Mouse (Mus musculus): ENCODE measurements around the gene Ihh.

The Ihh gene

GRCm38 (mm10) chr1:74947986-74948670 lies 3.3 kb downstream of the Ihh start:
- DNase-seq (ENCODE audit: low spot score), result no peak

DNA sequence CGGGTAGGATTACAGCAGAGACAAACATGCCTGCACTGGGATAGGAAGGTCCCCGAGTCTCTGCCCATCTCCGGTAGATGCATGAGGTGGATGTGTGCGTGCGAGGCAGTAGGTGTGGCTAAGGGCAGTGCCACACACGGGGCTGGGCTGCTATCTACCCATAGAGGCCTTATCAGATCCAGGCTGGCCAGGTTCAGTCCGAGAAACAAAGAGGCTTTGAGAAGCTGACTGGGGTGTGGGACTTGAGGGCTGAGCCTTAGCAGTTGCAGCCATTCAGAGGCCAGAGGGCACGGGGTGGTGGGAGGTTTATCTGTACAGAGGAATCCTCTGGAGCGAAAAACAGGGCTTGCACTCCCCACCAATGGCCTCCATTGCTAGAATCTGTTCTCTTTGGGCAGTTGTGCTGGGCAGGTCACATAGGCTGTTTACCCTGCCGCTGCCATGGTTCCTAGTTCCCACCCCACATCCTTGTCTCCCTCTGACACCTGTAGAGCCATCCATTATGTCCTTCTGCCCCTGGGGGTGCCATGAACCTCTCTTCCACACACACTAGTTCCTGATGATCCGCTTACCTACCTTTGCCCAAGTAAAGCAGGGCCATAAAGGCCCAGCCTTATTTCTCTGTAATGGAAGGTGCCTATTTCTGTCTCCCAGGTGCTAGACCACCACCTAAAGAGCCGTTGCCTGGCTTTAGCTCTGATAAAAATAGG lies 9.7 kb downstream of the Ihh start:
- DNase-seq (ENCODE audit: low spot score), result no peak

DNA sequence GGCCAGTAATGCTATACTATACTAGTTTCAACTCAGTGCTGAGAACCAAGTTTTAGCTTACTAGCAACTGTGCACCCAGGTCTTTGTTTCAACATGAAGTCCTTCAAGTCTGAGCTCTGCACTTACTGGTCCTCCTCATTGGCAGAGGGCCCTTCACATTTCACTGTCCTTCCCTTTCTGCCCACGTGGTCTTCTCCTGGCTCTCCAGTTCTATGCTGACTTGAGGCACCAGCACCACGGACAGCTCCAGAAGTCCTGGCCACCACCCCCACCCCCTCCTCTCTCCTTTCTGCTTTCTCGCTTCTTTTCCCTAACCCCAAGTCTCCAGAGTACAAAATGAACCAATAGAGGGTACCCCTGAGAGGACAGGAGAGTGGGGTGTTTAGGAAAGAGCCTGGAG lies 11.7 kb downstream of the Ihh start:
- DNase-seq (ENCODE audit: low spot score), result no peak

DNA sequence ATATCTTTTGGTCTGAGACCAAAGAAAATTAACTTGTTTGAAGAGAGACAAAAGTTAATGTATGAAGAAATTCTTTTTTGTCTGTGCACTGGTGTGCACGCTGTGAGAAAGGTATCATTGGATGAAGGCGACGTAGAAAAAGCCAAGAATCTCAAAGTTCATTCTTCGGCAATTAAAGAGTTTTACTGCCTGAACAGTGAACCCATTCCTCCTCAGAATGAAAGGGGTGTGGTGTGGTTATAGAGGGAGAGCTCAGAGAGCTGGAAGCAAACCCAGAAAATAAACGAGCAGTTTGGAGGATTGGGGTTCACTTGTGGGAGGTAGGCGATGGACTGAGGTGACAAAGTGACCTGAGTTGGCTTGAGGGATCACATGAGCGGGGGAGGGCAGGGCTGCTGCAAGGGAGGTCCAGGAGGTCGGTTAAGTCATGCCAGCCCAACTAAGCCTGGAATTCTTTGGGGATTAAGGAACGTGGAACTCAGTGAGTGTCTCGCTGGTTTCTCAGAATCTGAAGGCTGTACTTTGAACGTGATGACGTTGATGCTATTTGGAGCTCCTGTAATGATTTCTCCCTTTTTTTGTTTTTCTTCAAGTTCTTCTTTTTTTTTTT lies 15.1 kb downstream of the Ihh start:
- no peak for DNase-seq (ENCODE audit: low spot score)

GRCm38 (mm10) chr1:74935402-74935801 lies 16.1 kb downstream of the Ihh start, which contains the start of gene Cfap65:
Gene Cfap65 (minus strand): TSS chr1:74935599.
- no peak for DNase-seq (ENCODE audit: low spot score)

- no peak for DNase-seq (ENCODE audit: low spot score)
Measured at GRCm38 (mm10) chr1:74927621-74928296, 23.7 kb downstream of the Ihh start.

- DNase-seq (ENCODE audit: low spot score), result no peak
Measured at GRCm38 (mm10) chr1:74926721-74927120, 24.8 kb downstream of the Ihh start.

- DNase-seq (ENCODE audit: low spot score), result no peak
Measured at GRCm38 (mm10) chr1:74924464-74924863, 27.0 kb downstream of the Ihh start.

DNA sequence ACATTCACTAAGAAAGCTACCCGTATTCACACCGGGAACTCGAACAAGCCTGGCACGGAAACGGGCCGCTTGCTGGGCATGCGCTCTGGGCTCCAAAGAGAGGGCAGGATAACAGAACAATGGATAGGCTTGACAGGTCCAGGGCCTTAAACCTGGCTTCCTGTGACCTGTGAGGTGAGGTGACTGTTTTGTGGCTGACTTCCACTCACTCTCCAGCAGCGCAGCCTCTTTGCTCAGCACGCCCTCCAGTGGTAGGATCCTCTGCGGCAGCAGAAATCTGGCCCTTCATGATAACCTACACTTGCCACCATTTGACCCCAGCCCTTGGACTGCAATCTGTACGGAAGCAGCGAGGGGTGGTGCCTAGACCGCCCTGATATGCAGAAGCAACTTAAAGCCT lies 35.8 kb downstream of the Ihh start:
- no peak for DNase-seq (ENCODE audit: low spot score)

- DNase-seq (ENCODE audit: low spot score), result no peak
Measured at GRCm38 (mm10) chr1:74902191-74902590, 49.3 kb downstream of the Ihh start.

GRCm38 (mm10) chr1:74901686-74902085 lies 49.8 kb downstream of the Ihh start:
- no peak for DNase-seq (ENCODE audit: low spot score)

GRCm38 (mm10) chr1:74900341-74901285 lies 50.9 kb downstream of the Ihh start:
- DNase-seq (ENCODE audit: low spot score), result no peak

DNA sequence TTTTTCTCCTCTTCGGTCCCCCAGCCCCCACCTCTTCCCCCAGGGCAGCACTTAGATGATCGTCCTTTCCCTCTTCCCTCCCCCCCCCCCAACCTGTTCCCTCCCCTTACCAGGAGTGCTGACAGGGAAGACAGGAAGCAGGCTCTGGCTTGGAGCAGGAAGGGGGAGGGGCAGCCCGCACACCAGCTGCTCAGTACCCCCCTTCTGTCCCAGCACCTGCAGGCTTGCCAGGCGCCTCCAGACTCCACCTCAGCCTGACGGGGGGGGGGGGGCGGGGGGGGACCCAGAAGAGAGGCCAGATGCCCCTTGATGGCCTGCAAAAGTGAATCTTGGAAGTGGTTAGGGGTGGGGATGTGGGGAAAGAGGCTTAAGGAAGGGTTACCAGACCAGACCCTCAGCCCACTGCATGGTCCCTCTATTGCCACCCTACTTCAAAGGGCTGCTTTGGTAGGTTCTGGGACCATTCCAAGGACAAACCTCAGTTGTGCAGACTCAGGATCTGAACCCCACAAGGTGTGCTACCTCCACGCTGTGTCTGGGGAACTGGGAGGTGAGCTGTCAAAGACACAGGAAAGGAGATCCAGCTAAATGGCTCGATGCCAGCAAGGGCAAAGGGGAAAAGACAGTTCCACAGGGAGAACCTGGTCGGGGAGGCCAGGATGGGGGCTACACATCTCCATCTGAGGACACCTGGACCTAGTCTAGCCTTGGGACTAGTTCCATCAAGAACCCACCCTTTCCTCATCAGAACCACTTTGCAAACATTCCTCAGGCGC lies 52.6 kb downstream of the Ihh start:
- no peak for DNase-seq (ENCODE audit: low spot score)

DNA sequence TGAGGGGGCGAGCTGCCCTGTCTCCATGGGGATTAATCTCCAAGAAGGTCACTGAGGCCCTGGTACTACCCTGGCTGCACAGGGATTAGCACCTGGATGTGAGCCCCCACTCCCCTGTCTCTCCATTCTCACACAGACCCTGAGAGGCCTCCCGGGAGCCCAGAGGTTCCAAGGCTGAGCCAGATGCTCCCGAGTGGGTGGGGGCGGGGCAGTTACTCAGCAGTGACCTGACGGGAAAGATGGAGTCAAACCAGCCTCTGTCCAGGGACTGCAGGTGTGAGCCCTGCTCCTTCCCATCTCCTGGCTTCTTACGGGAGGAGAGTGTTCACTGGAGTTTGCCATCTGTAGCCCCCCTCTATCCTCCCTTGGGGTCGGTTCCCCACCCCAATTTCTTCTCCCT lies 53.5 kb downstream of the Ihh start:
- no peak for DNase-seq (ENCODE audit: low spot score)

All from ovary, adult 18-20 months (tissue).